ENCODE assay signal across 8 mouse cellular contexts in genomic region chr3:127948898-127949620, GRCm38 (mm10). TPM values are rescaled to one million over a fixed set of nuclear protein-coding genes. Genes with fewer than 3 reads are reported as not detected.
DNase-seq lines count a peak whose midpoint lies in the region; TF ChIP-seq lines count a peak whose summit lies in the region.

No protein-coding gene starts in this region.

- no peaks in the 10 kb centered on the region for H3K4me1 ChIP-seq in ES-E14 (ENCODE audit: control insufficient read depth in 2 of 2, insufficient read depth in 2 of 2, low read length in 2 of 2, poor library complexity in 1 of 2)

- H3K27me3 ChIP-seq in splenic B cell, adult 2 months (ENCODE audit: control insufficient read depth, insufficient read depth, low read length, poor library complexity, severe bottlenecking), result no peaks in the 10 kb centered on the region

- in situ Hi-C loops in ES-E14 (cut with MboI; ENCODE audit: low sequenced_read_pairs in 2 of 2, unreplicated experiment in 2 of 2), result no loop called here

- no peak overlapping the region for H3K27ac ChIP-seq in gastrocnemius, adult 2 months
- H3K27ac ChIP-seq in ES-E14 (ENCODE audit: insufficient read depth, low read depth, low read length, poor library complexity, severe bottlenecking), result no peak overlapping the region

- intact Hi-C loops in gastrocnemius, adult 2 months (cut with DNase I), result loop anchor here (1.0 to 10.0 kb wide), 3 partner anchors 96 to 324 kb away; no protein-coding TSS in a partner anchor

- H3K36me3 ChIP-seq in ES-E14 (ENCODE audit: control insufficient read depth, insufficient read depth, low read length, poor library complexity, severe bottlenecking), result no peaks in the 10 kb centered on the region
- H3K36me3 ChIP-seq in splenic B cell, adult 2 months (ENCODE audit: control insufficient read depth, insufficient read depth, low read length, poor library complexity, severe bottlenecking), result no peaks in the 10 kb centered on the region

- H3K9me3 ChIP-seq in ES-E14 (ENCODE audit: control insufficient read depth, insufficient read depth, low read depth, low read length), result no peaks in the 10 kb centered on the region

- peak; percentile 63 for TF ChIP-seq CTCF in gastrocnemius, adult 2 months (IDR thresholded peaks at IDR 0.05)

- H3K4me3 ChIP-seq in gastrocnemius, adult 2 months, result no peak overlapping the region
- H3K4me3 ChIP-seq in ES-E14 (ENCODE audit: insufficient read depth in 1 of 2, low read depth in 1 of 2, low read length in 2 of 2, poor library complexity in 1 of 2, severe bottlenecking in 1 of 2), result no peak overlapping the region

- no peak for DNase-seq in gastrocnemius, adult 2 months
- no peak for DNase-seq in gastrocnemius, adult 8-10 months (ENCODE audit: low spot score in 2 of 2)
- DNase-seq in ES-E14 (ENCODE audit: low read depth, low spot score), result peak; percentile 43
- DNase-seq in cerebellum, postnatal 14 days, result peak; percentile 76 to 77
- peak; percentile 63 for DNase-seq in heart, postnatal 4 days
- peak; percentile 74 for DNase-seq in layer of hippocampus, adult 9-10 months (ENCODE audit: low spot score)
- peak; percentile 88 for DNase-seq in lung, postnatal 36 days
- peak; percentile 82 for DNase-seq in splenic B cell, adult 2 months (ENCODE audit: low read depth, low spot score)

- H3K9ac ChIP-seq in ES-E14 (ENCODE audit: insufficient read depth, low read depth, low read length, poor library complexity, severe bottlenecking), result no peak overlapping the region

TF ChIP-seq in ES-E14, 5 proteins besides CTCF, POLR2A, EP300 and RAD21:
- TF ChIP-seq ZC3H11A (IDR thresholded peaks at IDR 0.05; ENCODE audit: borderline replicate concordance, low read depth, low read length) (peak; percentile 40; the same call in 1 of the 2 replicates), CHD2 (IDR thresholded peaks at IDR 0.05; ENCODE audit: low read depth, low read length) (no peak)

RNA-seq across cellular contexts. Expression of gene Fam241a, which starts 52.9 kb away (rescaled TPM):
- 1 to 10 TPM; 3.5 to 4.2 TPM for total RNA-seq in gastrocnemius, adult 2 months (2021)
- 1 to 10 TPM; 2.4 to 3.7 (median 3.1) TPM for total RNA-seq in gastrocnemius, adult 8-10 months (2022)
- 0.48 and 0.71 TPM in 2 replicates for total RNA-seq in ES-E14 (2012; rRNA removed)
- 10 to 100 TPM in 1 of 2 experiments, 1 to 10 TPM in 1; 9.4 to 11.7 TPM for total RNA-seq in heart, postnatal 4 days (2021)

Comparison
In these comparisons a context has a peak if more than half of its experiments do, and no peak if none do; other contexts are left out.
1. DNase-seq: peak in ES-E14 (single experiment), cerebellum, postnatal 14 days (2 of 2), heart, postnatal 4 days (single experiment), layer of hippocampus, adult 9-10 months (single experiment), lung, postnatal 36 days (single experiment) and splenic B cell, adult 2 months (single experiment); none in gastrocnemius, adult 2 months (single experiment) and gastrocnemius, adult 8-10 months (0 of 2).